Mouse (Mus musculus) gastrocnemius, adult 2 months (tissue): Measurements from ENCODE around the gene Klhl9. TPM values are rescaled to one million over a fixed set of nuclear protein-coding genes. Genes with fewer than 3 reads are reported as not detected.
"Not testable (repeated sequence)": the region's sequence is repeated elsewhere in the genome, so short reads cannot be mapped to it uniquely, and the experiment has no call there.

ENCODE experiments used
- DNase-seq: peaks from one replicate; pipeline ENCODE4 v3.0.0; 2022
- H3K27ac ChIP-seq: fragments of 200-600 bp; 2 replicates; pipeline ENCODE4 v1.8.1; 2022; ENCODE audit warnings: mild to moderate bottlenecking
- H3K4me3 ChIP-seq: fragments of 200-600 bp; 2 replicates; pipeline ENCODE4 v1.8.1; 2022; ENCODE audit warnings: mild to moderate bottlenecking, moderate library complexity
- CTCF ChIP-seq: fragments of 200-600 bp; IDR thresholded peaks from 2 replicates; pipeline ENCODE4 v1.8.1; 2022; ENCODE audit warnings: antibody characterized with exemption, mild to moderate bottlenecking, moderate library complexity
- intact Hi-C: fragments of 180-260 bp; cut with DNase I; formaldehyde crosslinking; loops from one replicate; pipeline ENCODE4 v1.15.1; 2025
- long read RNA-seq, 2 experiments: library from polyadenylated mRNA; stranded (forward); transcript quantifications; one replicate each; pipeline ENCODE4 v2.0.0; 2021
- total RNA-seq, 2 experiments: library from RNA; stranded (reverse); gene quantifications; 2 replicates each; pipeline ENCODE4 v1.2.3; 2021

Gene Klhl9
- 10 to 100 TPM; 51.6 to 58.9 TPM for total RNA-seq
- long read RNA-seq, experiment 1, full-length matches to known transcripts, result 40 of 40 reads
- long read RNA-seq, experiment 1, partial matches to known transcripts, result 0 of 40 reads
- long read RNA-seq, experiment 1, other reads (novel, unspliced or antisense), result 0 of 40 reads
- long read RNA-seq, experiment 2, full-length matches to known transcripts, result 44 of 44 reads
- long read RNA-seq, experiment 2, partial matches to known transcripts, result 0 of 44 reads
- long read RNA-seq, experiment 2, other reads (novel, unspliced or antisense), result 0 of 44 reads

GRCm38 (mm10) chr4:88721791-88722721 is at the start of gene Klhl9, which contains the start of gene Gm26566:
TSS of gene Klhl9 (minus strand) at chr4:88722465.
TSS of gene Gm26566 (plus strand) at chr4:88721805.
- intact Hi-C loops, result no loop called here
- TF ChIP-seq CTCF, result no peak; the same call in 1 of the 2 replicates
- Histone ChIP-seq H3K4me3 (peak within 1 kb of the TSS; percentile 76), H3K27ac (peak within 1 kb of the TSS; percentile 100)
- peak; percentile 96 for DNase-seq

DNA sequence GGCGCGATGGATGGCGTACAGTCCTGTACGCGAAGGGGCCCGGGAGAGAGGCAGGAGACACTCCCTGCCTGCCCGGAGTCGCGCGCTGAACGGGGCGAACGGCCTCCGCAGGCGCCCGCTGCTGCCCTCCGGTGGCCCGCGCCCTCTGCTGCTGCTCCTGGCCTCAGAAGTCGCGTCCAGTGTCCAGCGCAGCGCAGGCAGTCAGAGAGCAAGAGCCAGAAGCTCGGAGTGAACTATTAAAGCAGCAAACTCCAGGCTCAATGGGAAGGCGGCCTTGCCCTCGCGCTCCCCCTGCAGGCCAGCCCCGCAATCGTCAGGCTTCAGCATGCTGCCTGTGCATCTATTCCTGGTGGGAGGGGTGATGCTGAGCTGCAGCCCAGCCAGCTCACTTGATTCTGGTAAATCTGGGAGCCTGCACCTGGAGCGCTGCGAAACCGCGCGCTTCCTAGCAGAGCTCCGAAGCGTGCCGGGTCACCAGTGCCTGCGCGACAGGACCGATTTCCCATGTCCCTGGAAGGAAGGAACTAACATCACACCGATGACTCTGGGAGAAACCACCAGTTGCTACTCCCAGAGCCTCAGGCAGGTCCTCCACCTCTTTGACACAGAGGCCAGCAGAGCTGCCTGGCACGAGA is 41.2 kb upstream of the Klhl9 start:
- H3K27ac ChIP-seq, result peak overlapping the region; percentile 65
- H3K4me3 ChIP-seq, result peak overlapping the region; percentile 59
- intact Hi-C loops, result not testable (repeated sequence)
- DNase-seq, result peak; percentile 74
- TF ChIP-seq CTCF, result peak; percentile 61

DNA sequence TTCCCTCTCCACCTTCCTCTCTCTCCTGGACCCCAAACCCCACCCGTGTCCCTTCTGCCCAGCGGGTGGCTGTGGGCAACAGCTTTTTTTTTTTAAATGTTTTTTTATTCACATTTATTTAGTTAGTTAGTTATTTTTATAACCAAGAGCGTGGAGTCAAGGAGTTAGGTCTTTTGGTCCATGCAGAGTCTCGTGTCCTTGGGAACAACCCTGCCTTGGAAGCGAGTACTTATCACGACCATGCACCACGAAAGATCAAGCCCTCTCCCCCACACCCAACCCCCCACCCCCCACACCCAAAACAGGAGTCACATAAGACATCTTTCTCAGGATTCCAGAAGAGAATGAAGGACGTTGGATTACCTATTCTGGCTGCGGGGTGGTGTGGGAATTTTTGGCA is 40.1 kb upstream of the Klhl9 start:
- DNase-seq, H3K4me3 ChIP-seq, intact Hi-C loops: not testable (repeated sequence)

DNA sequence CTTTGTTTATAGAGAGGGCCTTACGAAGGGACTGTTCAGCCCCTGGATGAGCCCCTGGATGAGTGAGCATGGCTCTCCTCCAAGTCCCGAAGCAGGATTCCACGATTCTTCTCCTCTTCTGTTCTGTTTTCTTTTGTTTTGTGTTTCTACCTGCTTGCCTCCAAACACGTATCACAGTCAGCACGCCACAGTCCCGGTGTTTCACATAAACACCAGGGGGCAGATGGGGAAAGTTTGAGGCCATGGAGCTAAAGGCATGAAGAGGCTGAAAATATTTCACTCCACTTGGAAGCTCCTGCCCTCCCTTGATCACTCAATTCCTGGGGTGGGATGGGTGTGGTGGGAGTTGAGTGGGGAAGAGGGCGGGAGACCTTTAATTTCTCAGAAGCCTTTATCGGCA is 39.5 kb upstream of the Klhl9 start:
- intact Hi-C loops, H3K27ac ChIP-seq, H3K4me3 ChIP-seq: not testable (repeated sequence)
- peak; percentile 51 for DNase-seq

More for the DNA sequence above, 40.1 kb upstream of the Klhl9 start:
- not testable (repeated sequence) for H3K27ac ChIP-seq

- H3K27ac ChIP-seq, result peak overlapping the region; percentile 71
- peak overlapping the region; percentile 61 for H3K4me3 ChIP-seq
- peak; percentile 64 for TF ChIP-seq CTCF
- intact Hi-C loops, result not testable (repeated sequence)
- DNase-seq, result peak; percentile 87
Observed at GRCm38 (mm10) chr4:88760431-88760830, 38.2 kb upstream of the Klhl9 start.

DNA sequence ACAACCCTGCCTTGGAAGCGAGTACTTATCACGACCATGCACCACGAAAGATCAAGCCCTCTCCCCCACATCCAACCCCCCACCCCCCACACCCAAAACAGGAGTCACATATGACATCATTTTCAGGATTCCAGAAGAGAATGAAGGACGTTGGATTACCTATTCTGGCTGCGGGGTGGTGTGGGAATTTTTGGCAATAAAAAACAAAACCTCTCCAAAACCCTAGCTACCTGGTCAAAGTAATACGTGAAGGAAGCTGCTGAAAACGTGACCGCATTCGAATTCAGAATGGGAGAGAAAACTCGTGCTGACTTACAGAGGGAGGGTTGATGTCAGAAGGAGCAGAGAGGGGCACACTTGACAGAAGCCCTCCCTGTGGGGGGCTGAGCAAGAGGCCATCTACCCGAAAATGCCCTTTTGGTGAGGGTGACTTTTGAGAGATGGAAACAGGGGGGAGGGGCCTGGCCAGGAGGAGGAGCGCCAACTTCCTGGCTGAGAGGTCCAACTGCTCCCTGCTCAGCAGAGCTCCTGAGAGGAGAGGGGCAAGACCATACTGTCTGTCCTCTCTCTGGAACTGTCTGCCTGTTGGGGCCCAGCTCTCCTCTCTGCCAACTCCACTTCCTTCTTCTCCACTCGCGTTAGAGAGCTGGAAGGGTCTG is 37.5 kb upstream of the Klhl9 start, which contains the start of gene Gm13283:
Gene Gm13283 (plus strand): TSS at position 510 of the 659 bp plus-strand sequence.
- Histone ChIP-seq H3K4me3 (peak within 1 kb of the TSS; percentile 61), H3K27ac (peak within 1 kb of the TSS; percentile 71)
- intact Hi-C loops, result not testable (repeated sequence)
- peak; percentile 51 for DNase-seq

DNA sequence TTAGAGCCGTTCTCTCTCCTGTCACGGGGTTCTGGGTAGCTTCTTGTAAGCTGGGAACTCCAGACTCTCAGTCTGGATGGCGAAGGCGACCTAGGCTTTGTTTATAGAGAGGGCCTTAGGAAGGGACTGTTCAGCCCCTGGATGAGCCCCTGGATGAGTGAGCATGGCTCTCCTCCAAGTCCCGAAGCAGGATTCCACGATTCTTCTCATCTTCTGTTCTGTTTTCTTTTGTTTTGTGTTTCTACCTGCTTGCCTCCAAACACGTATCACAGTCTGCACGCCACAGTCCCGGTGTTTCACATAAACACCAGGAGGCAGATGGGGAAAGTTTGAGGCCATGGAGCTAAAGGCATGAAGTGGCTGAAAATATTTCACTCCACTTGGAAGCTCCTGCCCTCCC is 36.5 kb upstream of the Klhl9 start:
- DNase-seq, result not testable (repeated sequence)

DNA sequence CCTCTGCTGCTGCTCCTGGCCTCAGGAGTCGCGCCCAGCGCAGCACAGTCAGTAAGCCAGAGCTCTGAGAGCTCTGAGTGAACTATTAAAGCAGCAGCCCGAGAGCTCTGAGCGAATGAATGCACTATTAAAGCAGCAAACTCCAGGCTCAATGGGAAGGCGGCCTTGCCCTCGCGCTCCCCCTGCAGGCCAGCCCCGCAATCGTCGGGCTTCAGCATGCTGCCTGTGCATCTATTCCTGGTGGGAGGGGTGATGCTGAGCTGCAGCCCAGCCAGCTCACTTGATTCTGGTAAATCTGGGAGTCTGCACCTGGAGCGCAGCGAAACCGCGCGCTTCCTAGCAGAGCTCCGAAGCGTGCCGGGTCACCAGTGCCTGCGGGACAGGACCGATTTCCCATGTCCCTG is 35.4 kb upstream of the Klhl9 start:
- intact Hi-C loops, result loop anchor here (2.0 kb wide), 1 partner anchor 17 kb away; no protein-coding TSS in a partner anchor
- peak; percentile 66 for TF ChIP-seq CTCF
- Histone ChIP-seq H3K27ac (peak overlapping the region; percentile 86), H3K4me3 (peak overlapping the region; percentile 75)
- DNase-seq, result peak; percentile 83

More for the DNA sequence above, 36.5 kb upstream of the Klhl9 start:
- H3K27ac ChIP-seq, intact Hi-C loops, H3K4me3 ChIP-seq: not testable (repeated sequence)

- peak overlapping the region; percentile 75 for H3K4me3 ChIP-seq
- H3K27ac ChIP-seq, result peak overlapping the region; percentile 86
- intact Hi-C loops, result loop anchor here (2.0 kb wide), 1 partner anchor 16 kb away; no protein-coding TSS in a partner anchor
- not testable (repeated sequence) for DNase-seq
Observed at GRCm38 (mm10) chr4:88756581-88757513, 34.6 kb upstream of the Klhl9 start.

DNA sequence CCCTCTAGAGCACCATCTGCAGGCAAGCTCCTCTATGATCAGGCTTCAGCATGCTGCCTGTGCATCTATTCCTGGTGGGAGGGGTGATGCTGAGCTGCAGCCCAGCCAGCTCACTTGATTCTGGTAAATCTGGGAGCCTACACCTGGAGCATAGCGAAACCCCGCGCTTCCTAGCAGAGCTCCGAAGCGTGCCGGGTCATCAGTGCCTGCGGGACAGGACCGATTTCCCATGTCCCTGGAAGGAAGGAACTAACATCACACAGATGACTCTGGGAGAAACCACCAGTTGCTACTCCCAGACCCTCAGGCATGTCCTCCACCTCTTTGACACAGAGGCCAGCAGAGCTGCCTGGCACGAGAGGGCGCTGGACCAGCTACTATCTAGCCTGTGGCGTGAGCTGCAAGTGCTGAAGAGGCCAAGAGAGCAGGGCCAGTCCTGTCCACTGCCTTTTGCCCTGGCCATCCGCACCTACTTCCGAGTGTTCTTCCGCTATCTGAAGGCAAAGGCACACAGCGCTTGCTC is 32.6 kb upstream of the Klhl9 start, which contains the start of gene Gm13271:
Gene Gm13271 (plus strand): TSS at position 51 of the 523 bp plus-strand sequence.
- peak; percentile 34; the same call in 1 of the 2 replicates for TF ChIP-seq CTCF
- peak; percentile 60 for DNase-seq
- H3K27ac ChIP-seq, H3K4me3 ChIP-seq, intact Hi-C loops: not testable (repeated sequence)

GRCm38 (mm10) chr4:88749926-88750325 is 27.7 kb upstream of the Klhl9 start:
- no peak for TF ChIP-seq CTCF
- no peak overlapping the region for H3K27ac ChIP-seq
- DNase-seq, result no peak
- intact Hi-C loops, result no loop called here
- H3K4me3 ChIP-seq, result no peak overlapping the region
